Comparison of ENCODE assay signal across 8 mouse cellular contexts in genomic region chr19:5965280-5965679, GRCm38 (mm10). TPM values are rescaled to one million over a fixed set of nuclear protein-coding genes. Genes with fewer than 3 reads are reported as not detected.
DNase-seq lines count a peak whose midpoint lies in the region; ATAC-seq lines count a peak whose summit lies in the region.

No protein-coding gene starts in this region.

- WGBS in kidney, embryonic 14.5 days, result 7% methylated on average over 4 of the region's 4 CpGs
- WGBS in liver, embryonic 13.5 days (ENCODE audit: insufficient replicate concordance), result 5% methylated on average over 4 of the region's 4 CpGs

- DNase-seq in A20 (ENCODE audit: low read depth, low spot score) (peak; percentile 87), MEL-GATA-1-ER (ENCODE audit: extremely low read depth, low read depth) (peak; percentile 75)
- peak; percentile 85 to 89 for DNase-seq in cerebellum, postnatal 14 days
- peak; percentile 78 for DNase-seq in gastrocnemius, postnatal 10 days
- DNase-seq in liver, embryonic 13.5 days, result peak; percentile 74
- peak; percentile 53 to 77 for DNase-seq in thymus, postnatal 10 days (ENCODE audit: low spot score in 2 of 2)

- no peak overlapping the region for H3K9ac ChIP-seq in kidney, embryonic 14.5 days (ENCODE audit: low read depth, low read length)
- H3K9ac ChIP-seq in liver, embryonic 13.5 days, result peak overlapping the region; percentile 85

- peaks cover 13% of the 10 kb centered on the region; the same call in 1 of the 2 replicates for H3K36me3 ChIP-seq in kidney, embryonic 14.5 days (ENCODE audit: control insufficient read depth, insufficient read depth, low read length)
- peaks cover 17% of the 10 kb centered on the region for H3K36me3 ChIP-seq in liver, embryonic 13.5 days

- H3K27ac ChIP-seq in kidney, embryonic 14.5 days (ENCODE audit: low read depth, low read length), result peak overlapping the region; percentile 24; the same call in 1 of the 2 replicates
- H3K27ac ChIP-seq in liver, embryonic 13.5 days, result peak overlapping the region; percentile 93

- no peaks in the 10 kb centered on the region for H3K9me3 ChIP-seq in kidney, embryonic 14.5 days (ENCODE audit: control insufficient read depth, low read length)
- H3K9me3 ChIP-seq in liver, embryonic 13.5 days (replicated peaks), result no peaks in the 10 kb centered on the region

- no peak overlapping the region for H3K4me3 ChIP-seq in kidney, embryonic 14.5 days (ENCODE audit: low read length)
- 0 out of 2 replicates have a peak overlapping the region, but pooled peaks have one; percentile 76 for H3K4me3 ChIP-seq in liver, embryonic 13.5 days (replicated peaks)

- peaks cover 18% of the 10 kb centered on the region for H3K4me1 ChIP-seq in kidney, embryonic 14.5 days (ENCODE audit: control insufficient read depth, insufficient read depth, low read length)
- peaks cover 90% of the 10 kb centered on the region for H3K4me1 ChIP-seq in liver, embryonic 13.5 days (replicated peaks)

- no peak for ATAC-seq in kidney, embryonic 14.5 days (ENCODE audit: low FRiP score, low TSS enrichment)
- no peak for ATAC-seq in liver, embryonic 13.5 days (ENCODE audit: low read depth)
- ATAC-seq in neutrophil, adult 5-6 weeks (ENCODE audit: extremely low read depth, insufficient number of reproducible peaks, low FRiP score, poor library complexity, severe bottlenecking), result peak; percentile 84

- no peaks in the 10 kb centered on the region for H3K27me3 ChIP-seq in kidney, embryonic 14.5 days (ENCODE audit: control insufficient read depth, insufficient read depth, low read length)
- H3K27me3 ChIP-seq in liver, embryonic 13.5 days, result no peaks in the 10 kb centered on the region

- H3K4me2 ChIP-seq in kidney, embryonic 14.5 days (replicated peaks; ENCODE audit: low read depth, low read length), result no peak overlapping the region
- peak overlapping the region; percentile 84 for H3K4me2 ChIP-seq in liver, embryonic 13.5 days

RNA-seq across cellular contexts. Expression of gene Pola2, which starts 1.3 kb away (rescaled TPM):
- total RNA-seq in gastrocnemius, postnatal 10 days (2021), result 10 to 100 TPM; 13.7 to 18.7 TPM
- 74.2 and 95.3 TPM in 2 replicates for polyA plus RNA-seq in kidney, embryonic 14.5 days (2014; fragmentation: Nextera tagmentation; extraction: Ambion mirVana)
- 62.2 and 69.8 TPM in 2 replicates for polyA plus RNA-seq in liver, embryonic 13.5 days (2015; fragmentation: Nextera tagmentation; extraction: Ambion mirVana)
- total RNA-seq in neutrophil, adult 5-6 weeks (2017), result 32.8 and 36.8 TPM in 2 replicates

RNA-seq across cellular contexts. Expression of gene Slc22a20, which starts 20.7 kb away (rescaled TPM):
- total RNA-seq in gastrocnemius, postnatal 10 days (2021), result not detected
- polyA plus RNA-seq in kidney, embryonic 14.5 days (2014; fragmentation: Nextera tagmentation; extraction: Ambion mirVana), result not detected in 2 replicates
- polyA plus RNA-seq in liver, embryonic 13.5 days (2015; fragmentation: Nextera tagmentation; extraction: Ambion mirVana), result not detected in 2 replicates
- total RNA-seq in neutrophil, adult 5-6 weeks (2017), result 0.47 and 1.1 TPM in 2 replicates

RNA-seq across cellular contexts. Expression of gene Cdc42ep2, which starts 40.7 kb away (rescaled TPM):
- 10 to 100 TPM; 16.6 to 20.9 TPM for total RNA-seq in gastrocnemius, postnatal 10 days (2021)
- 10.5 and 10.8 TPM in 2 replicates for polyA plus RNA-seq in kidney, embryonic 14.5 days (2014; fragmentation: Nextera tagmentation; extraction: Ambion mirVana)
- polyA plus RNA-seq in liver, embryonic 13.5 days (2015; fragmentation: Nextera tagmentation; extraction: Ambion mirVana), result 2.7 and 3.0 TPM in 2 replicates
- 3.8 and 4.8 TPM in 2 replicates for total RNA-seq in neutrophil, adult 5-6 weeks (2017)

RNA-seq across cellular contexts. Expression of gene Capn1, which starts 50.4 kb away (rescaled TPM):
- 10 to 100 TPM; 78.1 to 83.8 TPM for total RNA-seq in gastrocnemius, postnatal 10 days (2021)
- polyA plus RNA-seq in kidney, embryonic 14.5 days (2014; fragmentation: Nextera tagmentation; extraction: Ambion mirVana), result 6.3 and 8.6 TPM in 2 replicates
- polyA plus RNA-seq in liver, embryonic 13.5 days (2015; fragmentation: Nextera tagmentation; extraction: Ambion mirVana), result 21.9 and 26.3 TPM in 2 replicates
- 142 and 147 TPM in 2 replicates for total RNA-seq in neutrophil, adult 5-6 weeks (2017)

RNA-seq across cellular contexts. Expression of gene Dpf2, which starts 52.5 kb away (rescaled TPM):
- total RNA-seq in gastrocnemius, postnatal 10 days (2021), result 10 to 100 TPM; 86.8 to 90.9 TPM
- 132 and 167 TPM in 2 replicates for polyA plus RNA-seq in kidney, embryonic 14.5 days (2014; fragmentation: Nextera tagmentation; extraction: Ambion mirVana)
- 56.7 and 60.0 TPM in 2 replicates for polyA plus RNA-seq in liver, embryonic 13.5 days (2015; fragmentation: Nextera tagmentation; extraction: Ambion mirVana)
- total RNA-seq in neutrophil, adult 5-6 weeks (2017), result 80.0 and 104 TPM in 2 replicates
